Mouse (Mus musculus) A20 (cell line): ENCODE data around the gene Pard3.

Source experiments
- DNase-seq: peaks from one replicate; pipeline ENCODE4 v3.0.0-alpha.2; 2011; ENCODE audit warnings: low read depth, low spot score

Pard3 gene

GRCm38 (mm10) chr8:127229325-127230232, 165.9 kb downstream of the Pard3 start:
- no peak for DNase-seq

DNA sequence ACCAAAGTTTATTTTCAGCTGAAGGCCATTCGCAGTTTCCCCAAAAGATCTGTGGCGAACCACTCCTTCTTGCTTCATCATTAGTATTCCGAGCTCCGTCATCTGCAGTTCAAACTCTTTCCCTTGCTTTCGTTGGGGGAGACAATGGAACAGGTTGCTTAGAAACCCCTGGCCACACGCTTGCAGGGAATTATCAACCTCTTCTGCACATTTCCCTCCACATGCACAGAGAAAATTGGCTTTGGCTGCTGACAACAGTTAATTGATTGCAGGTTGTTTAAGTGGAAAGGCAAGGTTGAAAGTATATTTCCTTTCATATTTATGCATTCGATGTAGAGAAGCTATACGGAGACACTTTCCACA, 166.5 kb downstream of the Pard3 start:
- no peak for DNase-seq

GRCm38 (mm10) chr8:127243351-127243750, 179.7 kb downstream of the Pard3 start:
- DNase-seq = no peak

GRCm38 (mm10) chr8:127243841-127244240, 180.1 kb downstream of the Pard3 start:
- DNase-seq = no peak

- DNase-seq = no peak
Observed at GRCm38 (mm10) chr8:127250746-127251145, 187.1 kb downstream of the Pard3 start.

DNA sequence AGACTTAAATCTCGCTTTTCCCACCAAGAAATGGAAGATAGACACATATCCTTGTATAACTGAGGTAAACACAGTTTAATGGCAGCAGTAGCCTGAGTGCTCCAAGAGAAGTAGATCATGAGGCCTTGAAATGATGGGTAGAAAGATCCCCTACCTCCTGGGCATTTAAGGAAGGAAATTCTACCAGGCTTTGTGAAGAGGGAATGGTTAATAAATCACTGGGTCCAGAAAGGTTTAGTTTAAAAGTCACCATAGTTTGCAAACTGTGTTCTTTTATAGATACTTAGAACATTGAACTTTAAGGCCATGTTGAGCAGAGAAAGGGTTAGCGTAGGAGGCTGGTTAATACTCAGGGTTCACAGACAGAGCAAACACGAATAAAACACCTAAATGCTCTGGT, 187.8 kb downstream of the Pard3 start:
- DNase-seq = no peak

DNA sequence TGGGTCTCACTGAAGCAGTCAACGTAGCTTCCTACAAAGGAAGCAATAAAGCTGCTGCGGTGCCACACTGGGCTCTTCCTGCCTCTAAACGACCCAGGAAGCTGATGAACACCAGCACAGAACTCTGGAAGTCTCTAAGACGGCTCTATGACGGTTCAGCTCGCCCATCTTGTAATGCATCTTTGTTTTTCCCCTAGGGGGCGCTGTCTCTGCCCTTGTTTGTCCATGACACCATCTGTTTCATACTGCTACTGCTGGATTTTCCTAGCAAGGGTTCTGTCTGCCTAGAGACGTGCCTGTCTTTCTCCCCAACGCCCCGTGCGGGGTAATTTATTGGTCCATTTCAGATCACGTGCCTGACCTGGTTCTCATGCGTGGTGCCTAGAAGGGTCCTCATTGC, 188.3 kb downstream of the Pard3 start:
- no peak for DNase-seq

DNA sequence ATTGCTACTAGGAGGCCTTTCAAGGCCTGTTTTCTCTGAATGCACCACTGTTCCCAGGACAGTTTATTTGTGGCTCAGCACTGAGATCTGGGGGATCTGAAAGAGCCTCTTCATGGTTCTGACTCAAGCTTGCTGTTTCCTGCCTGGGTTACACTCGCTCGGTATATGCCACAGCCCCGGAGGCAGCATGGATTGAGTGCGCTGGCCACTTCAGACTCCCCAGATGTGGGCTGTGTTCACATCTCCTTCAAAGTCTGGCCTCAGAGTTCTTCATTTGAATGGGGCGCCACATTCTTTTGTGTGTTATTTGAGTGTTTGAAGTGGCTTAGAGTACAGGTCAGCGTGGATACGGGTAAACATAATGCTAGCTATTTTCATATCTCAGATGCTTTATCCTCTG, 190.9 kb downstream of the Pard3 start:
- DNase-seq = no peak

DNA sequence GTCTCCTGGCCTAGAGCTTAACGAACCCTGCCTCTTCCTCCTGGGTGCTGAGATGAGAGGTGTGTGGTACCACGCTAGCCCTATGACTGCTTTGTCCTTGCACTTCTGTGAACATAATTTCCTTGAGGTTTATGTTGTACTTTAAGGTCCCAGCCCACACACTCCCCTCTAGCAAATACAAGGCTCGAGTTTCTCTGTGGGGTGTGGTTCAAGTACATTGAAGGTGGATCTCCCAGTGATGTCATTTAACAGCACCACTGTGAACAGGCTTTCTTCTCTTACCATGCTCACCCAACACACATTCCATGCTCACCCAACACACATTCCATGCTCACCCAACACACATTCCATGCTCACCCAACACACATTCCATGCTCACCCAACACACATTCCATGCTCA, 193.4 kb downstream of the Pard3 start:
- no peak for DNase-seq

DNA sequence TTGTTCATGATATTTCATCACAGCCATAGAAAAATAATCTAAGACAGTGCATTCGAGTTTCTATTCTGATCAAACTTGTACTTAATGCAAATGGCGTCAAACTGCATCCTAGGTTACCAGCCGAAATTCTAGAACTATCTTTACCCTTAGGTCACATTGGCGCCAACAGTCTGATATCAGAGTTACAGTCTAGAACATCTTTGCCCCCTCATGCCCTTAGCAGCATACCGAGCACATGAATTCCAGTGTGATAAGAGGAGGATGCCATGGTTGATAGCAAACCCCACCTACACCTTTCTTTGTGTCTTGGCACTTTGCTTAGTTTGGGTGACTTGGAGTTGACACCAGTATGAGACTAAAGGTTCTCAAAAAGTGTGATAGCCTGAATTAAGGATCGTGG, 197.4 kb downstream of the Pard3 start:
- DNase-seq = no peak

DNA sequence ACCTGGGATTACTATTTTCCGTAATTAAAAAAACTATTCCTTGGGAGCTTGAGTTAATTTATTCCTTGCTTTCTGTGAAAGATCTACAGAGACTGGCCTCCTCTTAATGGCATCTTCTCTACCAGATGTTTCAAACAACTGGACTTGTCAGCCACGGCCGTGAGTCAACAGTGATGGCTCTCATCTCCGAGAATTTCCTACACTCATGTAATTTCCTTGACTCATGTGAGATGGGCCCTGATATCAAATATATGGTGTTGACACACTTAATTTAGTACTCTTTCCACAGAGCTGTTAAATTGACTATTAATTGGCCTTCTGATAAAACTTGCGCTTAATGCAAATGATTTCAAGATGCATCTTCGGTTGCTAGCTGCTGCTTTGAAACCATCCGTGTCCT, 198.3 kb downstream of the Pard3 start:
- DNase-seq = no peak

- DNase-seq = no peak
Observed at GRCm38 (mm10) chr8:127262436-127262835, 198.7 kb downstream of the Pard3 start.

GRCm38 (mm10) chr8:127262926-127263325, 199.2 kb downstream of the Pard3 start:
- no peak for DNase-seq

DNA sequence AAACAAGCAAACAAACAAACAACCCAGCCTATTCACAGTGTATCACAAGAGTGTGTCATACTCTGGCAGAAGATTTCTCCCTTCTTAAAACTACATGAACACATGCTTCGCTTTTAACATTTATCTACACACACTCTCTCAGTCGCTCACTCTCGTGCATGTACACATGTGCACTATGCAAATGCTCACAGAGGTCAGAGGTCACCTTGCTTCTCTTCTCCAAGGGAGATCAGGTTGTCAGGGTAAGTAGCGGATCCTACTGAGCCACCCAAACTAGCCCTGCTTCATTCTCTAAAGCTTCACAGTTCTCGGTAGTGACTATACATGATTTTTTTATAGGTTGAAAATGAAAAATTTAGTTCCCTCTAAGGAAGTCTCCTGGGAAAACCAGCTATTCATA, 199.8 kb downstream of the Pard3 start:
- no peak for DNase-seq

DNA sequence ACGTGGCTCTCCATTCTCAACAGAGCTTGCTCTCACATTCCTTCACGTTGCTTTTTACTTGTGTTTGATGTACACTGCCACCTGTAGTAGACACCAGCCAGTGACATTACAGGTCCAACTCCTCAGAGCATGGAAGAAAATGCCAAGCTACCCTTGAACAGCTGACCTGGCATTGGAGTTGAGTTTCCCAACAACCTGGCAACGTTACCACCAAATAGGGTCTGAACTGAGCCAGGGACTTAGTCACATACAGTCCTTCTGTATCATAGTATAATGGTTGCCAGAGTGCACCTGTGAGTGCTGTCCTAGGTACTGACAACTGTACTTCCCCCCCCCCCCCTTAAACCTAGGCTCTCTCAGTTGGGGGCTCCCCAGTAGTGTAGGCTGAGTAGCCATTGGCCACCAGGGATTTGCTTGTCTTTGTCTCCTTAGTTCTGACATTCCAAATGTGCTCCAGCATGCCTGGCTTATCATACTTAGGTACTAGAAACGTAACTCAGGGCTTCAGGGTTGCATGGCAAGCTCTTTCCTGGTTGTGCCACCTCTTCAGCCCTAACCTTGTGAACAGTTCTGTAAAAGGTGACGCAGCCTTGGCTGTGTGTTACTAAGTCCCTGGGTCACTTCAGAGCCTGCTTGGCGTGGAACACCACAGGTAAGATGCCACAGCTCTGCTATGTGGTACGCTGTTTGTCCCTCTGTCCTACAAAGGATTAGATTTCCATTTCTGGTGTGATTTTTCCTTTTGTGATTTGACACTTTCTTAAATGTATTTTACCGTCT, 201.2 kb downstream of the Pard3 start:
- DNase-seq = no peak

DNA sequence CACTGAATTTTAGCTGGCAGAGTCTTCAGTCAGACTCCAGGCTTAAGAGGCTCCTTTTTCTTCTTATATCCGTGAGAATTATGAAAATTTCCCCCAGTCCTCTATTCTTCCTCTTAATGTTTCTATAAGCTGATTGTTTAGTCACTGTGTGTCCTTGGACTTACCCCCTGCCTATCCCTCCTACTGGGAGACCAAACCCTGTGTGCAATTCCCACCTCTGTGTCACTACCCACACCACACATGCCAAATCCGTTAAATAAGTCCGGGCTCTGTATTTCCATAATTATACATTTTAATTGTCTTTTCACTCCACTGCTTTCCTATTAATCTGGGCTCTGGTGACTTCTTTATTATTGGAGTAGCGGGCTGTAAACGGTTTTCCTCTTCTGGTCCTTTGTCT, 203.1 kb downstream of the Pard3 start:
- DNase-seq = no peak

GRCm38 (mm10) chr8:127268239-127269024, 204.7 kb downstream of the Pard3 start:
- no peak for DNase-seq

DNA sequence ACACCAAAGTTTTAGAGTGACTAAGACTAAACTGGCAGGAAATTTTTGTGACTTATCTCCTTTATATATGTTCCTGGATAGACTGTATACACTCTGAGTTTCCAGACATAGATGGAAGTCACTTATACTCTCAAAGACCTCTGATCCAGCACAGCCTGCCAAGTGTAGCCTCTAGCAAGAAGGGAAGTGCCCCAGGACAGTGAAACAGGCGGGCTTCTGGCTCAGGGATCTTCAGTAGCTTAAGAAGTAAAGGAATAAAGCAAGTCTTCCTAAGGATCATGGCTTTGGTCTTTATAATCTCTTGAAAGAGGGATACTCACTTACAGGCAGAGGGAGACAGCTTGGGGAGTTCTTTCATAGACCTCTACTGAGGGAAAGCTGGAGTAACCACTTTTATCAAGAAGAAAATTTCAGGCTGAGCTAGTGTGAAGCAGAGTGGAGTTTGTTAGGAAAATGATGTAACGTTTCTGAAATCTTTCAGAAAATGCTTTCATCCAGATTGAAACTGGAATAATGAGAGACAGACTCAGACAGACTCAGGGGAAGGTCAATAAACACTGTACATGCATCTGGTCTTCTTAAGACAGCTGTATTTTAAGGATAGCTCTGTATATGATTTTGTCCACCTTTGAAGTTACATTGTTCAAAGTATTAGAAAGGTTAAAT, 205.5 kb downstream of the Pard3 start:
- DNase-seq = no peak

- DNase-seq = no peak
Observed at GRCm38 (mm10) chr8:127271186-127271585, 207.5 kb downstream of the Pard3 start.

- DNase-seq = no peak
Observed at GRCm38 (mm10) chr8:127280299-127280974, 216.7 kb downstream of the Pard3 start.

GRCm38 (mm10) chr8:127281035-127281434, 217.3 kb downstream of the Pard3 start:
- no peak for DNase-seq
